22 mouse cellular contexts compared by ENCODE assay signal in the genomic region with DNA sequence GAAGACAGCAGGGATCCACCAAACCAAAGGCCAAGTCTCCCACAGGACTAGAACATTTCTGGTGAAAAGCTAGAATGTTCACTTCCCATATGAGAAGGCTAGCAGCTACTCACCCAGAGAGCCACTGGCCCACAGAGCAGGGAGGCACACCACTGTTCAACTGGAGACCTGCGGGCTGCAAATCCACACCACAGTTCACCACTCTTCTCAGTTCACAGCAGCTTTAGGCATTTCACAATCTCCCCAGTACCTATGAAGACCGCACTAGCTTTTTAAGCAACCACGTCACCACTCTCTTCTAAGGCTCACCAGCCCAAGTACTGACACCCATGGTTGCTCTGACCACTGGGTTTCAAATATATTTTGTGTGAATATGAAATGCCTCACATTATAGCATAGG.
"Had no signal": no experiment of that assay in that cellular context is flagged by ENCODE, and none has a peak within 500 bp of the region (broad histone marks: within the 10 kb centered on the region; RNA-seq: fewer than 3 reads in every experiment).

No protein-coding gene starts in this region.

- H3K4me3 ChIP-seq: layer of hippocampus, adult 2 months; left cerebral cortex, adult 2 months; limb, embryonic 12.5 days; limb, embryonic 15.5 days; megakaryocyte, embryonic 14.5 days; midbrain, embryonic 10.5 days; midbrain, embryonic 13.5 days; myocyte had no signal

- H3K36me3 ChIP-seq: limb, embryonic 12.5 days; limb, embryonic 15.5 days; midbrain, embryonic 10.5 days; midbrain, embryonic 13.5 days had no signal

- H3K27ac ChIP-seq: kidney, postnatal 0 days; layer of hippocampus, adult 2 months; left cerebral cortex, adult 2 months; limb, embryonic 12.5 days; limb, embryonic 15.5 days; liver, embryonic 14.5 days; macrophage; midbrain, embryonic 10.5 days; midbrain, embryonic 13.5 days had no signal

- H3K27me3 ChIP-seq: limb, embryonic 12.5 days; limb, embryonic 15.5 days; midbrain, embryonic 13.5 days had no signal

- H3K4me1 ChIP-seq: limb, embryonic 12.5 days; midbrain, embryonic 10.5 days had no signal

- ATAC-seq: intestine, postnatal 0 days; liver, postnatal 0 days; lung, postnatal 0 days; midbrain, embryonic 13.5 days; midbrain, embryonic 16.5 days had no signal

- DNase-seq: kidney, adult 2 months; kidney, postnatal 25 days; layer of hippocampus, postnatal 36 days; left cerebral cortex, postnatal 4 days; liver, postnatal 0 days; lung, embryonic 14.5 days; right cerebral cortex, postnatal 14 days; right cerebral cortex, postnatal 4 days had no signal
